Mouse (Mus musculus) heart, embryonic 10.5 days (tissue): ENCODE measurements around the gene BB287469. TPM values are rescaled to one million over a fixed set of nuclear protein-coding genes. Genes with fewer than 3 reads are reported as not detected.
"Not testable (repeated sequence)": the region's sequence is repeated elsewhere in the genome, so short reads cannot be mapped to it uniquely, and the experiment has no call there.

Source experiments
- DNase-seq: peaks from one replicate; pipeline ENCODE4 v3.0.0-alpha.2; 2017; ENCODE audit warnings: low spot score
- H3K27ac ChIP-seq: fragments of 300-500 bp; sonication (generic); 2 replicates; pipeline ENCODE4 v1.5.1; 2016; ENCODE audit warnings: mild to moderate bottlenecking
- H3K27me3 ChIP-seq: fragments of 300-500 bp; sonication (generic); 2 replicates; pipeline ENCODE4 v1.6.1; 2016; ENCODE audit warnings: mild to moderate bottlenecking; ENCODE audit not compliant: poor library complexity, insufficient read depth, severe bottlenecking
- H3K36me3 ChIP-seq: fragments of 300-500 bp; sonication (generic); 2 replicates; pipeline ENCODE4 v1.6.1; 2016; ENCODE audit warnings: mild to moderate bottlenecking, moderate library complexity
- H3K4me1 ChIP-seq: fragments of 300-500 bp; sonication (generic); 2 replicates; pipeline ENCODE4 v1.6.1; 2016; ENCODE audit warnings: mild to moderate bottlenecking
- H3K4me3 ChIP-seq: fragments of 300-500 bp; sonication (generic); 2 replicates; pipeline ENCODE4 v1.5.1; 2016; ENCODE audit warnings: mild to moderate bottlenecking, moderate library complexity
- H3K9me3 ChIP-seq: fragments of 300-500 bp; sonication (generic); 2 replicates; pipeline ENCODE4 v1.6.1; 2016; ENCODE audit warnings: mild to moderate bottlenecking, moderate library complexity
- WGBS: fragments of 180-500 bp; shearing (Covaris S2); methylation state at CpG from one replicate; pipeline ENCODE4 v1.1.7; 2016; 5-methylcytosine and 5-hydroxymethylcytosine counted together
- polyA plus RNA-seq: library from polyadenylated mRNA; unstranded; fragments of >200 nt; fragmentation: Nextera tagmentation; extraction: Ambion mirVana; gene quantifications from 2 replicates; pipeline ENCODE4 v1.2.1, GENCODE M21; 2016

Gene BB287469
- polyA plus RNA-seq = not detected in 2 replicates

DNA sequence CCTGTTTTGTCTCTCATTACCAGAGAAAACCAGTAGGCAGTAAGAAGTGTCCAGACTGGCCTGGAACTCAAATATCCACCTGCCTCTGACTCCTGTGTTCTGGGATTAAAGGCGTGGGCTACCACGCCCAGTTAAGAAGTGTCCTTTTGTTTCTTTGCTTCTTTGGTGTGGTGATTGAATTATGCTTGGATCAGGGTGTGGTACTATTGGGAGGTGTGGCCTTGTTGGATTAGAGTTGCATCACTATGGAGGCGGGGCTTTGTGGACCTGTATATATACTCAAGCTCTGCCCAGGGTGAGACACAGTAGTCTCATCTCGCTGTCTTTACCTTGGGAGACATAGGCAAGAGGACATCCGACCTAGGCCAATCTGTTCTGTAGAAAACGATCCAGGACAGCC lies at the start of gene BB287469:
BB287469 (plus strand) TSS at position 301 of the 400 bp plus-strand sequence.
- 77% methylated on average over 5 of the region's 6 CpGs for WGBS
- H3K9me3 ChIP-seq, DNase-seq, H3K4me3 ChIP-seq, H3K27me3 ChIP-seq, H3K4me1 ChIP-seq, H3K36me3 ChIP-seq, H3K27ac ChIP-seq: not testable (repeated sequence)

DNA sequence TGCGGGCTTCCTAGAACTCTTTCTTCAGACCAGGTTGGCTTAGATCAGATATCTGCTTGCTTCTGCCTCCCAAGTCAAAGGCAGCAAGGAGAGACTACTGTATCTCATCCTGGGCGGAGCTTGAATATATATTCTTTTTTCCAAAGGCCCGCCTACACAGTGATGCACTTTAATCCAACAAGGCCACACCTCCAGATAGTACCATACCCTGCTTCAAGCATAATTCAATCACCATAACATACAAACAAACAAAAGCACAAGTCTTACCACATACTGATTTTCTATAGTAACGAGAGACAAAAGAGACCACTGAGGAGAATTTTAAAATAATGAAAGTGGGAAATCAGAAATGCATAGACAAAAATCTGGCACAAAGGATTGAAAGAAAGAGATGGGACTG lies 40.7 kb upstream of the BB287469 start, which contains the start of gene Gm21319:
Gm21319 (minus strand) TSS at position 101 of the 400 bp plus-strand sequence.
- not testable (repeated sequence) for H3K4me3 ChIP-seq
- 79% methylated on average over 4 of the region's 4 CpGs for WGBS

DNA sequence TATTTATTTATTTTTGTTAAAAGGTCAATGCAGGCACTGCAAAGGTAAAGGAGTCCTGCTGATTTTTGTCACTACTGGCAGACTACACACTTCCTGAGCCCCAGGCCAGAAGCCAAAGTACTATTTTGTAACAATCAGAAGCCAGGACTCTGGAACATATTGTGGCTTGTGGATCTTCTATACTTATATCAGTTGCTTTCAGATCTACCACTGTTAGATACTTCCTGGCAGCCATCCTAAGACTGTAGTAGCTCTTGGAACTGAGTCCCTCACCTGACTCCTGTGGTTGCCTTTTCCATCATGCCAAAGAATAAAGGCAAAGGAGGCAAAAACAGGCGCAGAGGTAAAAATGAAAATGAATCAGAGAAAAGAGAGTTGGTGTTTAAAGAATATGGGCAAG lies 21.2 kb upstream of the BB287469 start, which contains the start of gene Gm21936:
Gm21936 (plus strand) TSS at position 301 of the 400 bp plus-strand sequence.
- H3K9me3 ChIP-seq, H3K36me3 ChIP-seq, H3K27ac ChIP-seq, H3K27me3 ChIP-seq, DNase-seq, H3K4me3 ChIP-seq, H3K4me1 ChIP-seq: not testable (repeated sequence)
- WGBS = 86% methylated on average over 1 of the region's 1 CpGs

More for the DNA sequence above, 40.7 kb upstream of the BB287469 start, which contains the start of gene Gm21319:
- not testable (repeated sequence) for DNase-seq, H3K9me3 ChIP-seq, H3K36me3 ChIP-seq, H3K27ac ChIP-seq, H3K4me1 ChIP-seq, H3K27me3 ChIP-seq

GRCm38 (mm10) chr12:87797971-87798370 lies 18.4 kb upstream of the BB287469 start:
- H3K4me3 ChIP-seq, H3K36me3 ChIP-seq, H3K9me3 ChIP-seq, DNase-seq, H3K27me3 ChIP-seq, H3K27ac ChIP-seq, H3K4me1 ChIP-seq: not testable (repeated sequence)
- WGBS = 86% methylated on average over 5 of the region's 5 CpGs

GRCm38 (mm10) chr12:87842239-87842638 lies 25.9 kb downstream of the BB287469 start, which contains the start of gene Gm2001:
Gm2001 (minus strand) TSS chr12:87842339.
- 72% methylated on average over 2 of the region's 2 CpGs for WGBS
- H3K27ac ChIP-seq, DNase-seq, H3K36me3 ChIP-seq, H3K4me1 ChIP-seq, H3K4me3 ChIP-seq, H3K9me3 ChIP-seq, H3K27me3 ChIP-seq: not testable (repeated sequence)

DNA sequence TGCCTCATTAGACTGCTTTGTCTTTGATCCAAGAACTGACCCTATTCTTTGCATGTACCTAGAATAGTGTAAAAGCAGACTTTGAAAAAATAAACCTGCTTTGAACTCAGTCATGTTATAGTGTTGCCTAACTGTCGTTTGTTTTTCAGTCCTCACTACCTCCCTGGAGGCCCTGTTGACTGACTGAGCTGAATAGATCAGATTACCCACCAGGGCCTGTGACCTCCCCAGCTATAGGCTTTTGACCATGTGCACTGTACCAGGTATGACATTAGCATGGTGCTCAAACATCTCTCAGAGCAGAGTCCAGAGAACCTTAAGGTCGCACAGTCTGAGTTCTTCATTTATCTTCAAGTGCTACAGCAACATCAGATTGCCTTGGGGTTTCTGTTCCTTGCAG lies 34.3 kb downstream of the BB287469 start:
- H3K9me3 ChIP-seq, H3K27me3 ChIP-seq, H3K4me1 ChIP-seq, H3K36me3 ChIP-seq, H3K4me3 ChIP-seq, DNase-seq, H3K27ac ChIP-seq: not testable (repeated sequence)
- WGBS = no CpG with 5 or more reads among the region's 2 CpGs

DNA sequence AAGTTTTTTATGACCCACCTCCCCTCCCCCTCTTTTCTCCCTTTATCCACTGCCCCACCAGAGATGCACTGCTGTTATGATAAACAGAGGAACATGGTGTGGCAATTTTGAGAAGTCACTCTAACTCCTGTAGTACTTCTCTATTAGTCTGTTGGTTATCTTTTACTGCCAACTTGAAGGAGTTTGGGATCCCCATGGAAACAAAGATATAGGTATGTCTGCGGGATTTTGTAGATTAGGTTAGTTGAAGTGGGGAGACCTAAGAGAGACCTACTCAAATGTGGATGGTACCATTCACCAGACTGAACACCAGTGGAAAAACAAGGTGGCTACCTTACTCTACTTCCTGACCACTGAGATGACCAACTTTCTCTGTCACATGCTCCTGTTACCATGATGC lies 39.7 kb downstream of the BB287469 start:
- not testable (repeated sequence) for H3K4me3 ChIP-seq, DNase-seq, H3K27me3 ChIP-seq, H3K27ac ChIP-seq, H3K9me3 ChIP-seq, H3K4me1 ChIP-seq, H3K36me3 ChIP-seq
- WGBS = 79% methylated on average over 1 of the region's 1 CpGs

- not testable (repeated sequence) for H3K36me3 ChIP-seq, H3K27ac ChIP-seq, H3K9me3 ChIP-seq, H3K4me1 ChIP-seq, H3K27me3 ChIP-seq, H3K4me3 ChIP-seq
- 78% methylated on average over 23 of the region's 23 CpGs for WGBS
- DNase-seq = peak; percentile 73
Measured at GRCm38 (mm10) chr12:87861740-87862692, 45.6 kb downstream of the BB287469 start.

DNA sequence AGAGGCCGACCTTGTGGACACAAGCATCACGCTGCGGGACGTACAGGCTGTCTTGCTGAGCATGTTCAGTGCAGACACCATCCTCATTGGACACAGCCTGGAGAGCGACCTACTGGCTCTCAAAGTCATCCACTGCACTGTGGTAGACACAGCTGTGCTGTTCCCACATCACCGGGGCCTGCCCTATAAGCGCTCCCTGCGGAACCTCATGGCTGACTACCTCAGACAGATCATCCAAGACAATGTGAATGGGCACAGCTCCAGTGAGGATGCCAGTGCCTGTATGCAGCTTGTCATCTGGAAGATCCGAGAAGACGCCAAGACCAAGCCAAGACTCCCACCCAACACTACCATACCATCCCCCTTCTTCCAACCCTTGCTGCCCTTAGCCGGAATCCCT lies 47.3 kb downstream of the BB287469 start:
- not testable (repeated sequence) for H3K27ac ChIP-seq, H3K27me3 ChIP-seq, H3K36me3 ChIP-seq, H3K4me3 ChIP-seq, DNase-seq, H3K4me1 ChIP-seq, H3K9me3 ChIP-seq
- 89% methylated on average over 10 of the region's 11 CpGs for WGBS

DNA sequence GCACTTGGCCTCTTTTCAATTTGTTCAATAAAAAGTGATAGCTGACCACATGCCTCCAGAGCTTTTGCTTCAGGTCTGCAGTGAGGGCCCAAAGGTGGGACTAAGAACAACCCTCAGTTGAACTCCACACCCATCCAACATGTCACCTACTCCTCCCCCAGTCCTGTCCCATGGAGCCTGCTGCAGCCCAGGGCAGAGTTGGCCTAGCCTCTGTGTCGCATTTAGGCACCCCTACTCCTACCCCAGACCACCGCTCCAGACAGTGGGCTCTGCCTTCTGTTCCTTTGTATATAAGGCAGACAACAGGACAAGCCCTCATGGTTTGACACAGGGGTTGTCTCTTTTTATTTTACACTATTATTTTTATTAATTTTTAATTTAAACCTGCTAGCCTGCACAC lies 47.7 kb downstream of the BB287469 start:
- 78% methylated on average over 2 of the region's 2 CpGs for WGBS

More for the DNA sequence above, 47.7 kb downstream of the BB287469 start:
- H3K27me3 ChIP-seq, H3K4me3 ChIP-seq, H3K27ac ChIP-seq, H3K9me3 ChIP-seq, DNase-seq, H3K4me1 ChIP-seq, H3K36me3 ChIP-seq: not testable (repeated sequence)

Other genes starting within 250 kb of the BB287469 start
- gene Oog1, start 213.9 kb upstream of the BB287469 start, polyA plus RNA-seq = not detected in 2 replicates
- gene Gm4027, start 197.7 kb upstream of the BB287469 start, polyA plus RNA-seq = not detected in 2 replicates
- gene Gm16381, start 172.0 kb upstream of the BB287469 start, polyA plus RNA-seq = not detected in 2 replicates
- gene Gm21319, start 40.8 kb upstream of the BB287469 start, polyA plus RNA-seq = not detected in 2 replicates
- gene Gm21936, start 21.1 kb upstream of the BB287469 start, polyA plus RNA-seq = not detected in 2 replicates
- not detected in 2 replicates for gene Gm2001, start 25.8 kb downstream of the BB287469 start, polyA plus RNA-seq
- not detected in 2 replicates for gene Gm2016, start 57.5 kb downstream of the BB287469 start, polyA plus RNA-seq
- not detected in 2 replicates for gene Gm2022, start 78.8 kb downstream of the BB287469 start, polyA plus RNA-seq
- gene Gm2035, start 103.3 kb downstream of the BB287469 start, polyA plus RNA-seq = not detected in 2 replicates
- not detected in 2 replicates for gene Gm2042, start 137.5 kb downstream of the BB287469 start, polyA plus RNA-seq
- not detected in 2 replicates for gene Gm2075, start 195.3 kb downstream of the BB287469 start, polyA plus RNA-seq
- not detected in 2 replicates for gene Gm6803, start 202.2 kb downstream of the BB287469 start, polyA plus RNA-seq
- not detected in 2 replicates for gene Gm2056, start 210.4 kb downstream of the BB287469 start, polyA plus RNA-seq